Mouse (Mus musculus): Measurements from ENCODE around the gene Cenpi.

Cenpi gene

DNA sequence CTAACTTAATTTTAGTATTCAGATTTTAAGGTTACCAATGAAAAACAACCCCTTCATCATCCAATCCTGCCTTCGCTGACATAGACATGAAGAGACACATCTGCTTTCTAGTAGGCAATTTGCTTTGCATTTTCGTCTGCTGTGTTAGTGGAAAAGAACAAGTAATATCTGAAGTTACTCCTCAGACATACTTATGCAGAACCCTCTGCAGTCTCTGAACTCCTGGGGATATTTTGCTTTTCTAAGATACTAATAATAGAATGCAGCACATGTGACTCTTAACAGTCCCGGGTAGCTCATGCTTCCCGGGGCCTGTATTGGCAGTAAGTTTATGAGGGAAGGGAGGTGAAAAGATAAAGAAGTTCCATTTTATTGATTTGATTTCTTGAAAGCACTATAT, 54.3 kb downstream of the Cenpi start:
- no peak for DNase-seq (ENCODE audit: low read depth, low spot score)

DNA sequence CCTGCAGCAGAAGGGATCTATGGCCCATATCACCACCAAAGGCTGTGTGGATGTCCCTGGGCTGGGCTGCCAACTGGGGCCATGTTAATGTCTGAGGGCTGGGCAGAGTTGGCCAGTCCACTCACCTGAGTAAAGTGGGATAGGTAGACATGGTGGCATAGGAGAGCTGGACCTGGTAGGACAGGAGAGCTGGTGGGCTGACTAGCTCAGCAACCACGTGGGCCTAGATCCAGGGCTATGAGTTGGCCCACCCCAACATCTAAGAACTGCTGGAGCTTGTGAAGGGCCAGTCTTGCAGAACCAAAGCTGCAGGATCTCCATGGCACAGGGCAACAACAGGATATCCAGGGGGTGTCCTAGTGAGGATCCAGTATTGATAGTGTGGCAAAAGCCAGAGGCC, 57.5 kb downstream of the Cenpi start:
- DNase-seq (ENCODE audit: low read depth, low spot score): no peak

DNA sequence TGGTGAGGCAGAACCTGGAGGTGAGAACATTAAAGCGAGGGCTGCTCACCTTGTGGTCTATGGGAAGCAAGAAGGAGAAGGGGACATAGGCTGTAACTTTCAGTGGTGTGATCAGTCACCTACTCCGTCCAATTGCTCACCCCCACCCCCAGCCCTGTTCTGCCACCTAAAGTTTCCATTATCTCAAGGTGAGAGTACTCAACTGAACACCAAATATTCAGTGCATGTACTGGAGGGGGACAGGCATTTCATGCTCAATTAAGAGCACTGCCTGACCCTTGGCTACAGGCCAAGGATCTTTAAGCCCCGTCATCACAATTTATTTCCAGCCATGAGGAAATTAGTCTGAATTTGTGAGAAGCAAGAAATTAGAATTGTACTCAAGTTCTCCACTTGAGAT, 58.7 kb downstream of the Cenpi start:
- DNase-seq (ENCODE audit: low read depth, low spot score): no peak

DNA sequence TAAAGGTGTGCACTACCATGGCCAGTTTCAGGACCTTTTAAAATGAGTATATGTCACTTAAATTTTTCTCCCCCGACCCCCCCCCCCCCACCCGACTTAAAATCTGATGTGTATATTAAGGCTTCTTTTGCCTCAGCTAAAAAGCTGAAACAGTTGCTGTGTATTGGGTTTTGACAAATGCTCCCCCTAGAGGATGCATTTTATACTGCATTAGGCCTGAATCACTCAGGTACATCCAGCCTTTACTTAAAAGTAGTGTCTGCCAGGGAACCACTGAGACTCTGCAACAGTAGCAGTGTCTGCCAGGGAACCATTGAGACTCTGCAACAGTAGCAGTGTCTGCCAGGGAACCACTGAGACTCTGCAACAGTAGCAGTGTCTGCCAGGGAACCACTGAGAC, 63.4 kb downstream of the Cenpi start:
- DNase-seq (ENCODE audit: low read depth, low spot score): peak; percentile 46

DNA sequence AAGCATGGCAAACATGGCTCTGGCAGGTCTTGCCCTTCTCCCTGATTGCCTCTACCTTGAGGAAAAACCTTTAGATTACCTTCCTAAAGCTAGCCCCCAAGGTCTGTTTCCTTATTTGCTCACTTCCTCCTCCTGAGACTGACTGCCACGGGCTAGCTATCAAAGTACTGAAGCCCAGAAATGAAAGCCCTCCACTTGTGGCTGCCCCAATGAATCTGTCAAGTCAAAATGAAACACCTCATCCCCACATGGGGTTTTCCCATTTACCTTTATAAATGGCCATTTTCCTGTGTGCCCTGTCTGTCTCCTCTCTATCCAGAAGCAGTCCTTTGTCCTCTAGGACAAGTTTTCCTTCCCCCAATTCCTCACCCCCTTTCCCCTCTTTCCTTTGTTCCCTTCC, 66.3 kb downstream of the Cenpi start:
- no peak for DNase-seq (ENCODE audit: low read depth, low spot score)

DNA sequence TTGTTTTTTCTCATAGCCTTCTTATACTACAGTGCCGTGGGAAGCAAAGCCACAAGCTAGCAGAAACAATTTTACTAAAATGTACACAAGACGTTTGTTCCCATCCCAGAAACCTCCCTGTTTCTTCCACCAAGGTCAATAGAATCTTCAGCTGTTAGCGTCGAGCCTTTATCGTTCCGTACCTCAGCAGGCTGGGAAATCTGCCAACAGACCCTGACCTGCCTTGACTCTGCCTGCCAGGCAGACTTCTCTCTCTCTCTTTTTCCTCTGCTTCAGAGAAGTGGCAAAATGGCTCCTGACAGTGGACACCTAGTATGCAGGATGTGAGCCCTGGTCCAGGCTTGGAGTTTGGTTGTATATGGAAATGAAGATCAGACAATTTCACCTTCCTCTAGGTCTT, 77.0 kb downstream of the Cenpi start:
- DNase-seq (ENCODE audit: low read depth, low spot score): no peak

DNA sequence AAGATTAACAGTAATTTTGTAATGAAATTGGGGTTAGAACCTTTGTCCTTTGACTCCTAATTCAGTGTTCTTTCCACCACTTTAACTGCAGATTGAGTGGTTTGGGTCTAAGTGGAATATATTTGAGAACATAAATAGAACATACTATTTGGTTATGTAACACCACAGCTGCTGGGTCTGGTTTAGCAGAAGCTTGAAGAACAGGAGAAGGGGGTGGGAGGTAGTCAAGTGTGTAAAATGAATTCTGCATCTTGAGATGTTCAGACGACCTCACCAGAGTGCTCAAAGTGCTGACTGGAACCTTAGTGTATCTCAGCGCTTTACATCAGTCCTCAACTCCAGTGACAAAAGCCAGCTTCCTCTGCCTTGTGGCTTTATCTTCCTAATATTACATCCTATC, 91.1 kb downstream of the Cenpi start:
- no peak for DNase-seq (ENCODE audit: low read depth, low spot score)

DNA sequence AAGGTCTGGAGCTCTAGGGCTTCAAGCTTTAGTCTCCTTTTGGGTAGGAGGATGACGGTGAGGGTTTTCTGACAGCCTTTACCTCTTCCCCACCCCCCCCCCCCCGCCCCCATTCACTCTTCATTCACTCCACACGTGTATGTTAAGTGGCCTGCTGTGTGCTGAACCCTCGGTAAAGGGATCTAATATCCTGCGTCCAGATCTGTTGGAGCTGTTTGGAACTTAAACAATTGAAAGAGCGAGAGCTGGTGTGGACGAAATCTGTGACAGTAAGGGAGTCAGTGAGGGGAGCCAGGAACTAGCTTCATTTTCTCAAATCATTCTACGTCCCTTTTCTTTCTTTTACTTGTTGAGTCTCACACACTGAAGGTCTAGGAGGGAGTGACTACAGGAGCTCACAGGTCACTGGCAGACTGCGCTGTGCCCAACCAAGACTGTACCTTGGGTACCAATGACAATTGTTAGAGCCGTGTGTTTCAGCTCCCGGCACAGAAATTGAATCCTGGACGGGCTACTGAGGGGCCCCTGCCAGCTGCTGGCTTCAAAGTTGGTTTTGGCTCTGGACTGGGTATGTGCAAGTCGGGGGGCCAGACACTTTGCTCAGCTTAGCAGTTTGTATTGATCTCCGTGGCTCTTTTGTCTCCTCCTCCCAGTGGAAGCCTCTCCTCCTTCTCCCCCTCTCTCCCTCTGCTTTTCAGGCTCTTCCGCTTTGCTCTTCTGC, 96.1 kb downstream of the Cenpi start, which contains the start of gene Drp2:
Gene Drp2, plus strand, starts transcription at position 689 of the 721 bp plus-strand sequence.
- no peak for DNase-seq (ENCODE audit: low read depth, low spot score)

DNA sequence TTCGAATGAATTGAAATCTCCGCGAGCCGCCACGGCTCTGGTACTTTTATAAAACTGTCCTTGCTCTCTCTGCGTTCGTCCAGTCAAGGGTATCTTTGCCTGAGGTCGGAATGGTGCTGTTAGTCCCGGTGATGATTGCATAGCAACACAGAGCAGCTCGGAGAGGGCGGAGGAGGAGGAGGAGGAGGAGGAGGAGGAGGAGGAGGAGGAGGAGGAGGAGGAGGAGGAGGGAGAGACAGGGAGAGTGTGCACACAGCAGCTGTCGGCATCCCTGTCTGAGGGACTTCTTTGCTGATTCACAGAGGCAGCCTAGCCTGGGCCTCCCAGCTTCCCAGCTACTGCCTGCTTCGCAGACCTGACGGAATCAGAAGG, 96.7 kb downstream of the Cenpi start:
- no peak for DNase-seq (ENCODE audit: low read depth, low spot score)

DNA sequence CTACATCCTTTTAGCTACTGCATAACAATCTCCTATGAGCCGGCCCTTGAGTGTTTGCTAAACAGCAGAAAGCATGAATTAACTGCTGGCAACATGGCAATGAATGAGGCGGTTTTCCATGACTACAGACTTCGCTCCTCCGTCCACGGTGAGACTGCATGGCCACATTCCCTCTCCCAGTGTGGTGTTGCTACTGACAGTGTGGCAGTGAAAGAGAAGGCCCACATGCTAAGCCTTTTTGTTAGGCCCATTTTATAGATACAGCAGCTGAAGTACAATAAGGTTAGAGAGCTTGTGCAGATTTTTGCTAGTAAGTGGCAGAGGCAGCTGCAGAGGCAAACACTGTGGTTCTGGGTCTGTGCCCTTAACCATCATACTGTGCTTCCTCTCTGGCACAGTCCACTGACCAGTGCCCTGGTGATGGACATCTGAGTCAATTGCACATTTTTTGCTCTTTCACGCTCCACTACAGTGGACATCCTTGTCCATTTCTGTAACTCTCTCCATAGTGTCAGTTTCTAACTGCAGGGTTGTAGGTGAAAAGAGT, 101.5 kb downstream of the Cenpi start:
- no peak for DNase-seq (ENCODE audit: low read depth, low spot score)

DNA sequence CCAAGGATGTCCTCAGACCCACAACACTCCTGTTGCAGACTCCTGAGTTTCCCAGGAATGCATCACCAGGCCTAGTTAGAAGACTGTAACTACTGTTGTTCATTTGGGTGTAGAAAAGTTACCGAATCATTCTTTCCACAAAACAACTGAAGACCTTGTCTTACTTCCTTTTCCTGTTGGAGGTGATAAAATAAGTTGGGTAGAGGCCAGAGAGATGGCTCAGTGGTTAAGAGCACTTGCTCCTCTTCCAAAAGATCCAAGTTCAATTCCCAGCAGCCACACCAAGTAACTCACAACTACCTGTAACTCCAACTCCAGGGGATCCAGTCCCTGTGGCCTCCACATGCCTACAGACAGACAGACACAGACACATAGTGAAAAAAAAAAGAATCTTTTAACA, 104.2 kb downstream of the Cenpi start:
- no peak for DNase-seq (ENCODE audit: low read depth, low spot score)
